Mouse (Mus musculus) liver, postnatal 0 days (tissue): ENCODE data around the gene Cnpy3. TPM values are rescaled to one million over a fixed set of nuclear protein-coding genes. Genes with fewer than 3 reads are reported as not detected.

Experiments
- ATAC-seq: fragments of 200-750 bp; cut with Nextera tagmentation; 2 replicates; pipeline ENCODE4 v1.8.0; 2017; ENCODE audit warnings: mild to moderate bottlenecking, moderate library complexity
- DNase-seq: peaks from one replicate; pipeline ENCODE4 v3.0.0-alpha.2; 2016
- H3K27ac ChIP-seq: fragments of 300-500 bp; sonication (generic); 2 replicates; pipeline ENCODE4 v1.5.1; 2014; ENCODE audit warnings: antibody characterized with exemption, moderate library complexity, mild to moderate bottlenecking, low read depth
- H3K27me3 ChIP-seq: fragments of 300-500 bp; sonication (generic); 2 replicates; pipeline ENCODE4 v1.6.1; 2014; ENCODE audit warnings: low read length, control low read depth, mixed read lengths; ENCODE audit not compliant: insufficient read depth
- H3K36me3 ChIP-seq: fragments of 300-500 bp; sonication (generic); replicated peaks from 2 replicates; pipeline ENCODE4 v1.6.1; 2014; ENCODE audit warnings: mild to moderate bottlenecking, control low read depth, low read length, moderate library complexity, mixed read lengths; ENCODE audit not compliant: insufficient read depth
- H3K4me1 ChIP-seq: fragments of 300-500 bp; sonication (generic); 2 replicates; pipeline ENCODE4 v1.6.1; 2014; ENCODE audit warnings: antibody characterized with exemption, mild to moderate bottlenecking, control low read depth; ENCODE audit not compliant: insufficient read depth
- H3K4me2 ChIP-seq: fragments of 300-500 bp; sonication (generic); 2 replicates; pipeline ENCODE4 v1.6.1; 2014; ENCODE audit warnings: low read depth, mild to moderate bottlenecking, low read length, moderate library complexity, mixed read lengths
- H3K4me3 ChIP-seq: fragments of 300-500 bp; sonication (generic); 2 replicates; pipeline ENCODE4 v1.5.1; 2014; ENCODE audit warnings: low read depth, low read length
- H3K9ac ChIP-seq: fragments of 300-500 bp; sonication (generic); replicated peaks from 2 replicates; pipeline ENCODE4 v1.6.1; 2014; ENCODE audit warnings: mild to moderate bottlenecking, moderate library complexity
- H3K9me3 ChIP-seq: fragments of 300-500 bp; sonication (generic); 2 replicates; pipeline ENCODE4 v1.6.1; 2016; ENCODE audit warnings: mild to moderate bottlenecking, control low read depth, low read length, mixed read lengths
- CTCF ChIP-seq: sonication (generic); IDR thresholded peaks from 2 replicates; pipeline ENCODE4 v1.5.1; 2016; ENCODE audit warnings: antibody characterized with exemption, low read depth
- EP300 ChIP-seq: IDR thresholded peaks from 2 replicates; pipeline ENCODE4 v1.6.1; 2016; ENCODE audit warnings: antibody characterized with exemption, low read depth, mild to moderate bottlenecking
- WGBS: fragments of 180-500 bp; shearing (Covaris S2); extraction: QIAGEN DNeasy Blood & Tissue Kit; methylation state at CpG from one replicate; pipeline ENCODE4 v1.1.7; 2014; ENCODE audit not compliant: insufficient replicate concordance; 5-methylcytosine and 5-hydroxymethylcytosine counted together
- polyA plus RNA-seq: library from polyadenylated mRNA; unstranded; fragments of >200 nt; fragmentation: Nextera tagmentation; extraction: Ambion mirVana; gene quantifications from 2 replicates; pipeline ENCODE4 v1.2.1, GENCODE M21; 2015

Gene Cnpy3
- polyA plus RNA-seq, 1 experiment from 2014 or later = 24.1 TPM

DNA sequence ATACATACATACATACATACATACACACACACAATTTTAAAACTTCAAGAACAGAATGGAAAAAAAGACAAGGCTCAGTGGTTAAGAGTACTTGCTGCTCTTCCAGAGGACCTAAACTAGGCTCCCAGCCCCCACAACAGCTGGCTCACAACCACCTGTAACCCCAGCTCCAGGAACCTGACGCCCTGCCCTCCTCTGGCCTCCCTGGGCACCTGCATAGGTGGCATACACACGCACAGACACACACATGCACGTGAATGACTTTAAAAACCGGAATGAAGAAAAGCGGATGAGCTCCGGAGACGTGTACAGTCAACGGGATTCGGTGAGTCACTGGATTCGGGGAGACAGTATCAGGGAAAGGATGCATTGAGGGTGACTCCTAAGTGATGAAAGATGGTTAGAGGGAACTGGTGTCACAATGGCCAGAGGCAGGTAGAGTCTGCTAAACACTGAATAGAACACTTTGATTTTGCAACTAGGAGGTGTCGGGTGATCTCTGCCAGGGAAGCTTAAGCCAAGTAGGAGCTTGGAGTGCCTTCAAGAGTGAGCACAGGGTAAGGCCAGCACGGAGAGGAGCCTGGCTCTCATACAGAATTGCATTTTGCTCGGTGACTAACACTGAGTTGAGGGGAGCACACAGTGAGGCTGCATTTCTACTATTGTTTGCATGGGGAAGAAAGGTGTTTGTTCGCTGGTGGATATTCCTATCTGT is 45.5 kb downstream of the Cnpy3 start:
- ATAC-seq (no peak), DNase-seq (no peak)
- H3K4me2 ChIP-seq = no peak overlapping the region
- H3K27me3 ChIP-seq = no peaks in the 10 kb centered on the region
- H3K4me1 ChIP-seq = peaks cover 26% of the 10 kb centered on the region
- TF ChIP-seq CTCF (no peak), EP300 (no peak)
- H3K9me3 ChIP-seq = no peaks in the 10 kb centered on the region
- H3K4me3 ChIP-seq = no peak overlapping the region
- 87% methylated on average over 14 of the region's 14 CpGs for WGBS
- no peaks in the 10 kb centered on the region for H3K36me3 ChIP-seq
- H3K9ac ChIP-seq = no peak overlapping the region
- no peak overlapping the region for H3K27ac ChIP-seq

DNA sequence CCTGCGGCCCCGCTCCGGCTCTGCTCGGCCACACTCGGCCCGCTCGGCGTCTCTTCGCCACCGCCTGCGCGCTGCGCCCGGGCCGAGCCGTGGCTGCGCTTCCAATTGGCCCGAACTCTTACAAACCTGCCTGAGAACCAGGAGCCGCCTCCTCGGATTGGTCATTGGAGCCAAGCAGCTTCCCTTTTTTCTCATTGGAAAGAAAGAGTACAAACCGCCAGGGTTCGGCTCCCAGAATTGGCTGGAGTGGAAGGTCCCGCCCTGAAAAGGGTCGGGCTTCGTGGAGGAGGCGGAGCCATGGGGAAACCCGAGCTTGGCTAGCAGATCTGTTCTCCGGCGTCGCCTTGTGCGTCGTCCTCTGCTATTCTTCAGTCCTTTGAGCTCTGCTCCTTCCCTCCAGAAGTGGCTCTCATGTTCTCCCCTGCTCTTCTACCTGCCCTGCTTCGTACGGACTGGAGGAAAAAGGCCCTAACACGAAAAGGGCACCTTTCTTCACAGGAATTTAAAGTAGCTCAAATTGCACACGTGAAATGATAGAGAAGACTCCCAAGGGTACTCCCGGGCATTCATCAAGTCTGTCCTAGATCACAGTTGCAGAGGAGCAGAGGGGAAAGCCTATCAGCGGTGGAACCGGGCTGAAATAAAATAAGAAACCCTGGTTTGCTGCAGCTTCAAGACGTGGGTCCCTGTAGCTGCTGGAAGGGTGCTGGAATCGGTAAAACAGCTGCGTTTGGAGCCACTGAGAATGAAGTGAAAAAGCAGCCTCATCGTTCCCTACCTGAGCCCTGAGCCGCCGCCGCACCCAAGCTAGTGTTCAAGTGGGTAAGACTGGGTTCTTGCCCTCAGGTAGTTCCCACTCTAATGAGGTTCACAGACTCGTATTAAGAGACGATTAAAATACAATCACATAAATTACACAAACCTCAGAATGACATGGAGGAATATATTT is 46.9 kb downstream of the Cnpy3 start, which contains the start of gene Ppp2r5d:
Gene Ppp2r5d, minus strand, starts transcription at position 225 of the 949 bp plus-strand sequence.
- no peaks in the 10 kb centered on the region for H3K9me3 ChIP-seq
- H3K27ac ChIP-seq = peak within 1 kb of the TSS; percentile 85
- peak within 1 kb of the TSS; percentile 96 for H3K4me2 ChIP-seq
- DNase-seq (peak; percentile 96), ATAC-seq (peak; percentile 97)
- no peaks in the 10 kb centered on the region for H3K27me3 ChIP-seq
- no peaks in the 10 kb centered on the region; the same call in 1 of the 2 replicates for H3K36me3 ChIP-seq
- H3K4me1 ChIP-seq = peaks cover 21% of the 10 kb centered on the region
- under 1% methylated on average over 48 of the region's 48 CpGs for WGBS
- no peak for TF ChIP-seq EP300
- TF ChIP-seq CTCF = no peak
- H3K4me3 ChIP-seq = peak within 1 kb of the TSS; percentile 96
- peak within 1 kb of the TSS; percentile 94 for H3K9ac ChIP-seq

DNA sequence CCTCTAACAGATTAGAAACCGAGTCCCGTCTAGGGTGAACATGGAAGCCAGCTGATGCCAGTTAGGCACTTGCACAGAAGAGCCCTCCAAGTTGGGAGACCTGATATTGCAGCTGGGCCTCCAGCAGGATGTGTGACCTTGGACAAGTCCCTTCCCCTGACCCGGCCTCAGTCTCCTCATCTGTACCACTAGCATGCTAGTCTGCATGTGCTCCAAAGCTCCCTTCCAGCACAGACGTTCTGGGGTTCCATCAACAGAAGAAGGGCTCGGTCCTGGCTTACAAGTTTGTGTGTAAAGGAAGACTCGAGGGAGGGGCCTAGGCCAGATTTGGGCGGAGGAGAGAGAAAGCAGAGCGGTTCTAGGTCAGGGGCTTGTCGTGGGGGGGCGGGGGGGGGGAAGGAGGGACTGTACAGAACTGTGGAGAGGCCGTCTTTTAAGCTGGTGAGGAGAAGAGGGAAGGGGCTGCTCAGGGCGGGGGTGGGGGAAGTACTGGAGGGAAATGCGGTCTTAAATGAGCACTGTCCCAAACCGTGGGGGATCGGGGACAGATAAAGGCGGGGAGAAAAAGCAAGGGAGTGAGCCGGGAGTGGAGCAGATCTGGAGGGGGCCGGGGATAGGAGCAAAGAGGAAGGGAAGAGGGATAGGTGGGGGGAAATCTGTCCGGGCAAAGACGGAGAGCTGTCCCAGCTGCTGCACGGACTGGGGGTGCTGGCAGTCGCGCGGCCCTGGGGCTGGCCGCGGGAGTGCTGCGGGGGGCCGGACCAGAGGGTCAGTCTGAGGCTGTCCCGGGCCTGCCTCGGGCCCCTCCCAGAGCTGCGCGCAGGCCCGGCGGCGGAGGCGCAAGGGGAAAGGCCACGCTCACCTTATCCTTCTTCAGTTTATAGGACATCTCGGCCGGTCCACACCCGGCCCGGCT is 47.8 kb downstream of the Cnpy3 start:
- Histone ChIP-seq H3K9me3 (no peaks in the 10 kb centered on the region), H3K4me2 (peak overlapping the region; percentile 96), H3K4me3 (peak overlapping the region; percentile 96), H3K27me3 (no peaks in the 10 kb centered on the region), H3K9ac (peak overlapping the region; percentile 94), H3K4me1 (peaks cover 21% of the 10 kb centered on the region), H3K36me3 (no peaks in the 10 kb centered on the region; the same call in none of the 2 replicates), H3K27ac (peak overlapping the region; percentile 85)
- peak; percentile 66 for ATAC-seq
- WGBS = 5% methylated on average over 33 of the region's 41 CpGs
- no peak for DNase-seq
- TF ChIP-seq CTCF (no peak), EP300 (no peak)

DNA sequence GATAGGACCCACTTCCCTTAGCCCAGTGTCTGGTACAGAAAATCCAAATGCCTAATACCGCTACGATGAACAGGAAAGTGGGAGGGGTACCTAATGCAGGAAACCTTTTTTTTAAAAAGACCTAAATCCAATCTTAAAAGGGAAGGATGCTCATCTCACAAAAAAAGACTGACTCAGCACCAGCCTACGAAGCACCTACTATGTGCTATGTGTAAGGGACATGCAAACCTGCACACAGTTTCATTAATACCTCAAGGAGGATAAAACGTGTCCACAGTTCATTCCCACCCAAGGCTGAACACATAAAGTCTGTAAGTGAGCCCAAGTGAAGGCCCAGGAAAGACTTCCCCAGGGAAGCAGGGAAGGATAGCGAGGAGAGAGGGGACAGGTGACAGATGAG is 49.5 kb downstream of the Cnpy3 start:
- 83% methylated on average over 5 of the region's 5 CpGs for WGBS

GRCm38 (mm10) chr17:46702100-46702499 is 49.9 kb downstream of the Cnpy3 start:
- Histone ChIP-seq H3K9ac (no peak overlapping the region), H3K4me3 (no peak overlapping the region), H3K4me1 (peaks cover 21% of the 10 kb centered on the region), H3K27ac (no peak overlapping the region), H3K27me3 (no peaks in the 10 kb centered on the region), H3K9me3 (no peaks in the 10 kb centered on the region), H3K36me3 (peaks cover 7% of the 10 kb centered on the region), H3K4me2 (no peak overlapping the region)
- DNase-seq = no peak
- TF ChIP-seq EP300 (no peak), CTCF (no peak)
- WGBS = 80% methylated on average over 12 of the region's 12 CpGs
- no peak for ATAC-seq

More for the DNA sequence above, 49.5 kb downstream of the Cnpy3 start:
- no peak overlapping the region for H3K4me2 ChIP-seq
- H3K9me3 ChIP-seq = no peaks in the 10 kb centered on the region
- no peak for ATAC-seq
- no peak for DNase-seq
- TF ChIP-seq EP300 = no peak
- H3K9ac ChIP-seq = no peak overlapping the region
- H3K4me3 ChIP-seq = no peak overlapping the region
- H3K27ac ChIP-seq = no peak overlapping the region
- H3K36me3 ChIP-seq = peaks cover 7% of the 10 kb centered on the region
- H3K4me1 ChIP-seq = peaks cover 21% of the 10 kb centered on the region
- no peaks in the 10 kb centered on the region for H3K27me3 ChIP-seq
